Mouse (Mus musculus): ENCODE measurements around the gene Gpr107. TPM values are rescaled to one million over a fixed set of nuclear protein-coding genes. Genes with fewer than 3 reads are reported as not detected.

Gene Gpr107
- polyA plus RNA-seq, 1 experiment from 2014 or later: 33.7 TPM

GRCm38 (mm10) chr2:31129742-31130518, 22.2 kb upstream of the Gpr107 start:
- H3K9ac ChIP-seq (replicated peaks): no peak overlapping the region
- ATAC-seq (ENCODE audit: low FRiP score): no peak
- H3K36me3 ChIP-seq: no peaks in the 10 kb centered on the region
- H3K4me2 ChIP-seq: no peak overlapping the region
- H3K4me3 ChIP-seq (replicated peaks): no peak overlapping the region
- no peaks in the 10 kb centered on the region for H3K27me3 ChIP-seq (replicated peaks)
- H3K27ac ChIP-seq (replicated peaks): no peak overlapping the region
- WGBS: 87% methylated on average over 14 of the region's 14 CpGs
- H3K4me1 ChIP-seq: peaks cover 25% of the 10 kb centered on the region
- H3K9me3 ChIP-seq (replicated peaks): no peaks in the 10 kb centered on the region

GRCm38 (mm10) chr2:31130815-31131299, 21.3 kb upstream of the Gpr107 start:
- Histone ChIP-seq H3K27ac (replicated peaks) (no peak overlapping the region), H3K9me3 (replicated peaks) (no peaks in the 10 kb centered on the region), H3K9ac (replicated peaks) (no peak overlapping the region), H3K27me3 (replicated peaks) (no peaks in the 10 kb centered on the region), H3K36me3 (no peaks in the 10 kb centered on the region), H3K4me1 (peaks cover 29% of the 10 kb centered on the region), H3K4me2 (no peak overlapping the region), H3K4me3 (replicated peaks) (no peak overlapping the region)
- 78% methylated on average over 8 of the region's 8 CpGs for WGBS
- no peak for ATAC-seq (ENCODE audit: low FRiP score)

GRCm38 (mm10) chr2:31132682-31133081, 19.4 kb upstream of the Gpr107 start:
- H3K4me1 ChIP-seq: peaks cover 26% of the 10 kb centered on the region; the same call in 1 of the 2 replicates
- no peak for ATAC-seq (ENCODE audit: low FRiP score)
- H3K27me3 ChIP-seq (replicated peaks): no peaks in the 10 kb centered on the region
- no peaks in the 10 kb centered on the region for H3K36me3 ChIP-seq
- no peak overlapping the region for H3K4me3 ChIP-seq (replicated peaks)
- 60% methylated on average over 8 of the region's 8 CpGs for WGBS
- no peak overlapping the region for H3K9ac ChIP-seq (replicated peaks)
- no peak overlapping the region for H3K27ac ChIP-seq (replicated peaks)
- H3K4me2 ChIP-seq: no peak overlapping the region
- no peaks in the 10 kb centered on the region for H3K9me3 ChIP-seq (replicated peaks)

- H3K4me1 ChIP-seq: peaks cover 26% of the 10 kb centered on the region; the same call in 1 of the 2 replicates
- no peak overlapping the region for H3K4me2 ChIP-seq
- no peak overlapping the region for H3K27ac ChIP-seq (replicated peaks)
- 77% methylated on average over 4 of the region's 4 CpGs for WGBS
- H3K36me3 ChIP-seq: no peaks in the 10 kb centered on the region
- H3K4me3 ChIP-seq (replicated peaks): no peak overlapping the region
- no peaks in the 10 kb centered on the region for H3K9me3 ChIP-seq (replicated peaks)
- H3K9ac ChIP-seq (replicated peaks): no peak overlapping the region
- H3K27me3 ChIP-seq (replicated peaks): no peaks in the 10 kb centered on the region
- ATAC-seq (ENCODE audit: low FRiP score): no peak
These were observed 18.1 kb upstream of the Gpr107 start for GRCm38 (mm10) chr2:31133981-31134380.

GRCm38 (mm10) chr2:31135512-31135931, 16.6 kb upstream of the Gpr107 start:
- peaks cover 35% of the 10 kb centered on the region for H3K4me1 ChIP-seq
- H3K9me3 ChIP-seq (replicated peaks): no peaks in the 10 kb centered on the region
- H3K27ac ChIP-seq (replicated peaks): no peak overlapping the region
- ATAC-seq (ENCODE audit: low FRiP score): no peak
- H3K36me3 ChIP-seq: no peaks in the 10 kb centered on the region
- H3K27me3 ChIP-seq (replicated peaks): no peaks in the 10 kb centered on the region
- 76% methylated on average over 13 of the region's 13 CpGs for WGBS
- H3K4me3 ChIP-seq (replicated peaks): no peak overlapping the region
- no peak overlapping the region for H3K9ac ChIP-seq (replicated peaks)
- H3K4me2 ChIP-seq: no peak overlapping the region

- H3K4me3 ChIP-seq (replicated peaks): no peak overlapping the region
- H3K27me3 ChIP-seq (replicated peaks): no peaks in the 10 kb centered on the region
- no peak overlapping the region for H3K9ac ChIP-seq (replicated peaks)
- no peaks in the 10 kb centered on the region for H3K9me3 ChIP-seq (replicated peaks)
- WGBS: 60% methylated on average over 12 of the region's 13 CpGs
- H3K4me2 ChIP-seq: no peak overlapping the region
- ATAC-seq (ENCODE audit: low FRiP score): no peak
- H3K36me3 ChIP-seq: no peaks in the 10 kb centered on the region
- H3K27ac ChIP-seq (replicated peaks): no peak overlapping the region
- H3K4me1 ChIP-seq: peaks cover 36% of the 10 kb centered on the region
These were observed 15.8 kb upstream of the Gpr107 start for GRCm38 (mm10) chr2:31136338-31136737.

- no peaks in the 10 kb centered on the region for H3K27me3 ChIP-seq (replicated peaks)
- WGBS: 77% methylated on average over 14 of the region's 14 CpGs
- H3K4me2 ChIP-seq: no peak overlapping the region
- peaks cover 35% of the 10 kb centered on the region for H3K4me1 ChIP-seq
- H3K27ac ChIP-seq (replicated peaks): no peak overlapping the region
- no peaks in the 10 kb centered on the region for H3K36me3 ChIP-seq
- no peaks in the 10 kb centered on the region for H3K9me3 ChIP-seq (replicated peaks)
- ATAC-seq (ENCODE audit: low FRiP score): no peak
- H3K9ac ChIP-seq (replicated peaks): no peak overlapping the region
- H3K4me3 ChIP-seq (replicated peaks): no peak overlapping the region
These were observed 15.0 kb upstream of the Gpr107 start for GRCm38 (mm10) chr2:31137018-31137590.

GRCm38 (mm10) chr2:31139174-31139632, 12.9 kb upstream of the Gpr107 start:
- no peak overlapping the region for H3K4me2 ChIP-seq
- H3K9ac ChIP-seq (replicated peaks): no peak overlapping the region
- 82% methylated on average over 10 of the region's 10 CpGs for WGBS
- no peaks in the 10 kb centered on the region for H3K27me3 ChIP-seq (replicated peaks)
- peaks cover 34% of the 10 kb centered on the region for H3K4me1 ChIP-seq
- H3K36me3 ChIP-seq: no peaks in the 10 kb centered on the region
- no peaks in the 10 kb centered on the region for H3K9me3 ChIP-seq (replicated peaks)
- H3K4me3 ChIP-seq (replicated peaks): no peak overlapping the region
- no peak overlapping the region for H3K27ac ChIP-seq (replicated peaks)
- no peak for ATAC-seq (ENCODE audit: low FRiP score)

GRCm38 (mm10) chr2:31139991-31140771, 11.9 kb upstream of the Gpr107 start:
- ATAC-seq (ENCODE audit: low FRiP score): no peak
- no peaks in the 10 kb centered on the region for H3K36me3 ChIP-seq
- H3K9me3 ChIP-seq (replicated peaks): no peaks in the 10 kb centered on the region
- peak overlapping the region; percentile 97 for H3K4me3 ChIP-seq (replicated peaks)
- WGBS: 80% methylated on average over 12 of the region's 12 CpGs
- peaks cover 34% of the 10 kb centered on the region for H3K4me1 ChIP-seq
- peak overlapping the region; percentile 94; the same call in 1 of the 2 replicates for H3K27ac ChIP-seq (replicated peaks)
- no peaks in the 10 kb centered on the region for H3K27me3 ChIP-seq (replicated peaks)
- H3K4me2 ChIP-seq: peak overlapping the region; percentile 71
- H3K9ac ChIP-seq (replicated peaks): peak overlapping the region; percentile 97

GRCm38 (mm10) chr2:31140772-31141073, 11.4 kb upstream of the Gpr107 start:
- Histone ChIP-seq H3K27ac (replicated peaks) (peak overlapping the region; percentile 94), H3K36me3 (no peaks in the 10 kb centered on the region), H3K4me1 (peaks cover 30% of the 10 kb centered on the region), H3K4me2 (peak overlapping the region; percentile 71), H3K9ac (replicated peaks) (peak overlapping the region; percentile 97), H3K27me3 (replicated peaks) (no peaks in the 10 kb centered on the region), H3K9me3 (replicated peaks) (no peaks in the 10 kb centered on the region), H3K4me3 (replicated peaks) (peak overlapping the region; percentile 97)
- 5% methylated on average over 10 of the region's 10 CpGs for WGBS
- ATAC-seq (ENCODE audit: low FRiP score): no peak

- under 1% methylated on average over 75 of the region's 78 CpGs for WGBS
- no peaks in the 10 kb centered on the region for H3K27me3 ChIP-seq (replicated peaks)
These were observed 10.8 kb upstream of the Gpr107 start for GRCm38 (mm10) chr2:31141074-31141866.

More at GRCm38 (mm10) chr2:31141074-31141866, 10.8 kb upstream of the Gpr107 start:
- no peaks in the 10 kb centered on the region; the same call in 1 of the 2 replicates for H3K36me3 ChIP-seq
- peak; percentile 73 for ATAC-seq (ENCODE audit: low FRiP score)
- H3K9ac ChIP-seq (replicated peaks): peak overlapping the region; percentile 97
- H3K4me3 ChIP-seq (replicated peaks): peak overlapping the region; percentile 97
- peaks cover 29% of the 10 kb centered on the region for H3K4me1 ChIP-seq
- peak overlapping the region; percentile 94 for H3K27ac ChIP-seq (replicated peaks)
- peak overlapping the region; percentile 71 for H3K4me2 ChIP-seq
- H3K9me3 ChIP-seq (replicated peaks): no peaks in the 10 kb centered on the region
